Mouse (Mus musculus): Measurements from ENCODE around the gene Tulp2. TPM values are rescaled to one million over a fixed set of nuclear protein-coding genes. Genes with fewer than 3 reads are reported as not detected.
"Not testable (repeated sequence)": the region's sequence is repeated elsewhere in the genome, so short reads cannot be mapped to it uniquely, and the experiment has no call there.

Gene Tulp2
- polyA plus RNA-seq, 1 experiment from 2014 or later: 1.8 TPM

- not testable (repeated sequence) for ATAC-seq (ENCODE audit: insufficient read depth, low FRiP score, low read depth); H3K9me3 ChIP-seq; H3K9ac ChIP-seq; H3K36me3 ChIP-seq; H3K4me2 ChIP-seq; H3K27me3 ChIP-seq (replicated peaks); H3K4me1 ChIP-seq; H3K4me3 ChIP-seq (replicated peaks); H3K27ac ChIP-seq
- 70% methylated on average over 5 of the region's 5 CpGs for WGBS
Observed at GRCm38 (mm10) chr7:45516846-45517245, 35.2 kb downstream of the Tulp2 start.

DNA sequence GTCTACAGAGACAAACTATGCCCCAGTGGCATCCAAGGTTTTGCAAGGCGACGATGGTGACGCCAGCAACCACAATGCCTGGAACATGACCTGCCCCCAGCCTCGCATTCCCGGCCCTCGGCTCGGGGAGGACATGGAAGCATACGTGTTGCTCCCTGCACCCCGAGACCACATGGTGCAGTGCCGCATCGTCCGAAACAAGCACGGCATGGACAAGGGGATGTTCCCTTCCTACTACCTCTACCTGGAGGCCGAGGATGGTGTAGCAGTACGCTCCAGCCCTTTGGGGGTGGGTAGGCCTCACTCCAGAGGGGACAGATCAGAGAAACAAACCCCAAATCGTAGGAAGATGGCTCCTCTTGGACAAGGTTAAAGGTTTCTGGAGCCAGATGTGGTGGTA, 36.9 kb downstream of the Tulp2 start:
- H3K4me1 ChIP-seq: peaks cover 13% of the 10 kb centered on the region
- no peaks in the 10 kb centered on the region for H3K27me3 ChIP-seq (replicated peaks)
- no peak overlapping the region for H3K9ac ChIP-seq
- no peak overlapping the region for H3K4me3 ChIP-seq (replicated peaks)
- no peaks in the 10 kb centered on the region for H3K9me3 ChIP-seq
- 90% methylated on average over 16 of the region's 16 CpGs for WGBS
- H3K36me3 ChIP-seq: no peaks in the 10 kb centered on the region
- no peak overlapping the region for H3K27ac ChIP-seq
- ATAC-seq (ENCODE audit: insufficient read depth, low FRiP score, low read depth): no peak
- no peak overlapping the region for H3K4me2 ChIP-seq

DNA sequence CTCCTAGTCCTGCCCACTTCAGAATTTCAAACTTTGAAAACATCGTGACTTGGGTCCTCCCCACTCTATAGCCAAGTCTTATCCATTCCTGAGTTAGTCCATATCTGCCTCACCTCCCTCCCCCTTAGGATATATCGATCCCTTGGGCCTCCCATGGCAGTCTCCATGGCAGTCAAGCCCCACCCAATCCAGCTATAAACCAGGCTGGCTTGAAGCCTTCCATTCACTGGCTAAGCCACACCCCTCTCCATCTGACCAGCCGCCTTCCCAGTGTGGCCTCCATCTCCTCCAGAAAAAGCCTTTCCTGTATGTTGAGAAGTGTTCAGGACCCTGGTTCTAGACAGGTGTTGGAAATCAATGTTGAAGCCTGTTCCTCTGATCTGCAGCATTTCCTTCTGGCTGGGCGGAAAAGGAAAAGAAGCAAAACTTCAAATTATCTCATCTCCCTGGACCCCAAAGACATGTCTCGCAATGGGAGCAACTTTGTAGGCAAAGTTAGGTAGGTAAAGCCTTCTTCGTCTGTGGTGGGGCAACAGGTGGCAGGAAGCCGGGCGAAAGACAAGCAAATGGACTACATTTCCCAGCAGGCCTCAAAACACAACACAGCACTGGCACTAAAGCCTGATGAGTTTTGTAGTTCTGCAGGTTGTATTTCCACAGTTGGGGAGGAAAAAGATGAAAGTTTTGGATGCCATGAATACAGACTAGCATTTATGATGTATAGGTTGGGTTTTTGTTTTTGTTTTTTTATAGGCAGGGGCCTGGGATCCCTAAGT, 37.9 kb downstream of the Tulp2 start:
- 66% methylated on average over 8 of the region's 8 CpGs for WGBS
- peak; percentile 24; the same call in 1 of the 2 replicates for ATAC-seq (ENCODE audit: insufficient read depth, low FRiP score, low read depth)
- H3K9ac ChIP-seq: no peak overlapping the region
- peaks cover 17% of the 10 kb centered on the region for H3K4me1 ChIP-seq
- H3K36me3 ChIP-seq: no peaks in the 10 kb centered on the region
- H3K9me3 ChIP-seq: no peaks in the 10 kb centered on the region
- no peak overlapping the region for H3K27ac ChIP-seq
- no peak overlapping the region for H3K4me3 ChIP-seq (replicated peaks)
- H3K27me3 ChIP-seq (replicated peaks): no peaks in the 10 kb centered on the region
- no peak overlapping the region for H3K4me2 ChIP-seq

GRCm38 (mm10) chr7:45520605-45521004, 38.9 kb downstream of the Tulp2 start:
- no peak overlapping the region for H3K27ac ChIP-seq
- H3K9me3 ChIP-seq: no peaks in the 10 kb centered on the region
- 91% methylated on average over 7 of the region's 7 CpGs for WGBS
- no peaks in the 10 kb centered on the region for H3K36me3 ChIP-seq
- H3K4me2 ChIP-seq: no peak overlapping the region
- peaks cover 20% of the 10 kb centered on the region for H3K4me1 ChIP-seq
- H3K4me3 ChIP-seq (replicated peaks): no peak overlapping the region
- H3K9ac ChIP-seq: no peak overlapping the region
- H3K27me3 ChIP-seq (replicated peaks): no peaks in the 10 kb centered on the region
- ATAC-seq (ENCODE audit: insufficient read depth, low FRiP score, low read depth): no peak

DNA sequence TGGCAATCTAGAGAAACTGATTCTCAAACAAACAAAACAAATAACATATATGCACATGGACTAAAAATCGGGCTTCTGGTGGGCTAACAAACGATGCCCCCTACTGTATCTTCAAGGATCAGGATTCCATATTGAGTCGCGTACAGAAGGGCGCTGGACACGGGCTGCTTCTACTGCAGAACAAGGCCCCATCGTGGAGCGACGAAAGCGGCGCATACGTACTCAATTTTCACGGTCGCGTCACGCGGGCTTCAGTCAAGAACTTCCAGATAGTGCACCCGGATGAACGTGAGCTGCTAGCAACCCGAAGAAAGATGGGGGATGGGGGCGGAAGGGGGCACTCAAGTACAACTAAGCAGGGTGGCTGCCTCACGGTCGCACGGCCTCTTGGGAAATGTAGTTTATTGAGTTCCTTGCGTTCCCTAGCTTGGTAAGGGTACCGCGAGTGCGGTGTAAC, 40.1 kb downstream of the Tulp2 start:
- peak overlapping the region; percentile 92 for H3K27ac ChIP-seq
- H3K27me3 ChIP-seq (replicated peaks): no peaks in the 10 kb centered on the region
- H3K4me1 ChIP-seq: peaks cover 19% of the 10 kb centered on the region
- H3K4me3 ChIP-seq (replicated peaks): peak overlapping the region; percentile 58
- WGBS: under 1% methylated on average over 28 of the region's 28 CpGs
- peak; percentile 54; the same call in 1 of the 2 replicates for ATAC-seq (ENCODE audit: insufficient read depth, low FRiP score, low read depth)
- no peaks in the 10 kb centered on the region for H3K9me3 ChIP-seq
- H3K9ac ChIP-seq: peak overlapping the region; percentile 50; the same call in 1 of the 2 replicates
- no peaks in the 10 kb centered on the region for H3K36me3 ChIP-seq
- peak overlapping the region; percentile 53 for H3K4me2 ChIP-seq

DNA sequence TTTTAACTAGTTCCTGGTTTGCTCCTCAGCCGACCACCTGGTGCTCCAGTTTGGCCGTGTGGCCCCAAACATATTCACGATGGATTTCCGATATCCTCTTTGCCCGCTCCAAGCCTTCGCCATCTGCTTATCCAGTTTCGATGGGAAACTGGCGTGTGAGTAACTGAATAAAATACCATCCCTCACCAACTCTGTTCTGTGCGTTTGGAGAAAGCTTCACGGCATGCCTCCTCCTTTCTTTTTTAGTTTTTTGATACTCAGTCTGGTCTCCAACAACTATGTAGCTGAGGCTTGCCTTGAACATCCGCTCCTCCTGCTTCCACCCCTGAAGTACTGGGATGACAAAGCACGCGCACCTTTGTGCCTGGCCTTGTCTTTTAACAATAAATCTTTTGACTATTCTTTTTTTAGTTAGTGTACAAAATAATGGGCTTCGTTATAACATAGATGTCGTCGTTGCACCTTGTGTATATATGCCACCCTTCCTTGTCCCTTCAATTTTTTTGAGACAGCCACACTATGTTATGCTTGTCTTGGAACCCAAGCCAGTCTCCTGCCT, 40.6 kb downstream of the Tulp2 start:
- no peaks in the 10 kb centered on the region for H3K9me3 ChIP-seq
- H3K27ac ChIP-seq: peak overlapping the region; percentile 92; the same call in 1 of the 2 replicates
- 54% methylated on average over 16 of the region's 16 CpGs for WGBS

DNA sequence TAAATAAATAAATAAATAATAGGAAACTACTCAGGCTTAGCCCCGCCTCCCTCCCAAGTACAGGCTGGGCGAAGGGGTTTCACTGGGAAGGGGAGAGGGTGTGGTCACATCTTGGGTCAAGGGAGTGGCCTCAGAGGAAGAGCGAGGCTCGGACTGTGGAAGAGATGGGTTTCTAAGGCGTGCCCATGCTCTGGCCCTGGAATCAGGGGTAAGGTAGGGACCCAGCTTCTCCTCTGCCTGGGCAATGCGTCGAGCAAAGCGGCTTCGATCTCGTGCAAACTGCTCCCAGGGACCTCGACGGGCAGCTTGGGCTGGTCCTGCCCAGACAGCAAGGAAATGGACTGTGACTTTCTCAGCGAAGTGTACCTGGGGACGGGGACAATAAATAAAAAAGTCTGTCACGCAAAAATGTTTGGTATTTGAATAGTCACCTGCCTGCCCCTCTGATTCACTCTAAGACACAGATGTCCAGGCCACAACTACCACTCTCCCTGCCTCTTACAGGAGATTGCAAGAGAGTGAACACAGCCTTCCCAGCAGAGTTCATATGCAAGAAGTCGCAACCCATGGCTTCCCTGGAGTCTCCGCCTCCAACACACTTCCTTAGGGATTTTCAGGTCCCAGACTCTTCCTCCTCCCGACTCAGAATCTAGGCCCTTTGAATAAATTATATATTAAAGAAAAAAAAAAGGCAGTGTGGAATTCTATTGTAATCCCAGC, 41.4 kb downstream of the Tulp2 start:
- Histone ChIP-seq H3K36me3 (no peaks in the 10 kb centered on the region), H3K9me3 (no peaks in the 10 kb centered on the region), H3K27me3 (replicated peaks) (no peaks in the 10 kb centered on the region), H3K27ac (no peak overlapping the region), H3K4me3 (replicated peaks) (peak overlapping the region; percentile 17), H3K9ac (no peak overlapping the region), H3K4me1 (peaks cover 19% of the 10 kb centered on the region), H3K4me2 (peak overlapping the region; percentile 28)
- no peak for ATAC-seq (ENCODE audit: insufficient read depth, low FRiP score, low read depth)
- WGBS: 62% methylated on average over 18 of the region's 18 CpGs

More for the DNA sequence above, 40.6 kb downstream of the Tulp2 start:
- no peak overlapping the region for H3K9ac ChIP-seq
- peaks cover 19% of the 10 kb centered on the region for H3K4me1 ChIP-seq
- H3K4me2 ChIP-seq: peak overlapping the region; percentile 53
- peak overlapping the region; percentile 58 for H3K4me3 ChIP-seq (replicated peaks)
- H3K36me3 ChIP-seq: no peaks in the 10 kb centered on the region
- no peak for ATAC-seq (ENCODE audit: insufficient read depth, low FRiP score, low read depth)
- H3K27me3 ChIP-seq (replicated peaks): no peaks in the 10 kb centered on the region

DNA sequence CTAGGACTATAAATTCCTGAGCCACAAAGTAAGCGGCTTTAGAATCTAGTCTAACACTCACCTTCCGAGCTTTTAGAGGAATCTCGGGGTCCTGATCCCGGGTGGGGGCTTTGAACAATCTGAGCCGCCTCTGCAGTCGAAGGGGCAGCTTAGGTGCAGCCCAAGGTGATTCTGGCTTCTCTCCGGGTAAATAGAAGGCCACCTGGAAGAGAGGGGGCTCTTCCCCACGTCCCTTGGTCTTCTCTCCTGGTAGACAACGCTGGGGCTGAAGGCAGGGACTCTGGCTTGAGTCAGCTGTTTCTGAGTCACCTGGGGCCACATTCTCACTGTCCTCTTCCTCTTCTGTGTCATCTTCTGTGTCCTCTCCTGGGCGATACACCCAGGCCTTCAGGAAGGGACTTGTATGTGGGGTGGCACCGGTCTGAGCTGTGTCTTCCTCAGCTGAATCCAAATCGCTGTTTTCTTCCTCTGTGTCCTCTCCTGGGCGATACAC, 42.0 kb downstream of the Tulp2 start:
- Histone ChIP-seq H3K4me2 (peak overlapping the region; percentile 28), H3K27ac (0 out of 2 replicates have a peak overlapping the region, but pooled peaks have one; percentile 40), H3K9ac (no peak overlapping the region), H3K36me3 (no peaks in the 10 kb centered on the region), H3K4me3 (replicated peaks) (peak overlapping the region; percentile 17), H3K9me3 (no peaks in the 10 kb centered on the region), H3K4me1 (peaks cover 19% of the 10 kb centered on the region), H3K27me3 (replicated peaks) (no peaks in the 10 kb centered on the region)
- WGBS: 80% methylated on average over 13 of the region's 13 CpGs
- no peak for ATAC-seq (ENCODE audit: insufficient read depth, low FRiP score, low read depth)

- H3K27ac ChIP-seq: peak overlapping the region; percentile 95
- peak overlapping the region; percentile 78 for H3K9ac ChIP-seq
- 20% methylated on average over 12 of the region's 12 CpGs for WGBS
- H3K9me3 ChIP-seq: no peaks in the 10 kb centered on the region
- H3K4me2 ChIP-seq: peak overlapping the region; percentile 78
- peak; percentile 67 for ATAC-seq (ENCODE audit: insufficient read depth, low FRiP score, low read depth)
- H3K27me3 ChIP-seq (replicated peaks): no peaks in the 10 kb centered on the region
- no peaks in the 10 kb centered on the region for H3K36me3 ChIP-seq
- peak overlapping the region; percentile 78 for H3K4me3 ChIP-seq (replicated peaks)
- peaks cover 25% of the 10 kb centered on the region for H3K4me1 ChIP-seq
Observed at GRCm38 (mm10) chr7:45524841-45525621, 43.4 kb downstream of the Tulp2 start.

DNA sequence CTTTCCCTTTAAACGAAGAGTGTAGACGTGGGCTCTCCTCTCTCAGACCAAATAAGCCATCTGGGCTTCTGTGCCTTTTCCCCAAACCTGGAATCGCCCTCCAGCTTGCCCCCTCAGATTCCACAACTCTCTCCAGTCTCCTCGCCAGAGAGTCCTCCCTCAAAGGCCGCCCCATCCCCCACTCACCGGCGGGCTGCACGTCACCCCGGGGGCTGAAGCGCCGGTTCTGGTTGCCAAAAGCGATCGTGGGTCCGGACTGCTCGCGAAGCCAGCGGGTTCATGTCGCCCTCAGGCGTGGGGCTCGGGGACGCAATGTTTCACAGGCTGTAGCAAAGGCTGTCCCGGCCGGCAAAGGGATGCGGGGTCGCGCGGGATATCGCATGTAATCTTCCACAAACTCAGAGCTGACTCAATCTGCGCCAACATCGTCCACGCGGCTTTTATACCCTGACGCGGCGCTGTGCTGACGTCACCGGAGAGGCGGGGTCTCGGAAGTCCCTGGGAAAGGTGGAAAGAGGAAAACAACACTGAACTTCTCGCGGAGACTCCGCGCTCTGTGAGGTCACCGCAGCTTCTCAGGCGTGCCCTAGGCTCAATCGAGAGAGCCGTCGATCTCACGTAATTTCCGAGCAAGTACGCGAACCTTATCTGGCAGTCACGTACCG, 44.3 kb downstream of the Tulp2 start, which contains the start of the genes Ppp1r15a and Plekha4:
Ppp1r15a (minus strand) TSS at position 460 of the 665 bp plus-strand sequence.
Plekha4 (plus strand) TSS at position 522 of the 665 bp plus-strand sequence.
- Histone ChIP-seq H3K9ac (peak within 1 kb of the TSS; percentile 78), H3K27me3 (replicated peaks) (no peaks in the 10 kb centered on the region), H3K4me3 (replicated peaks) (peak within 1 kb of the TSS; percentile 78), H3K27ac (peak within 1 kb of the TSS; percentile 95), H3K9me3 (no peaks in the 10 kb centered on the region), H3K4me1 (peaks cover 34% of the 10 kb centered on the region), H3K36me3 (no peaks in the 10 kb centered on the region), H3K4me2 (peak within 1 kb of the TSS; percentile 78)
- peak; percentile 81 for ATAC-seq (ENCODE audit: insufficient read depth, low FRiP score, low read depth)
- under 1% methylated on average over 54 of the region's 54 CpGs for WGBS
